Mouse (Mus musculus) urinary bladder, postnatal 14 days (tissue): ENCODE measurements around the gene Dpp6.

Experiments used
- DNase-seq: peaks from one replicate; pipeline ENCODE4 v3.0.0; 2021; ENCODE audit warnings: low spot score

Gene Dpp6

DNA sequence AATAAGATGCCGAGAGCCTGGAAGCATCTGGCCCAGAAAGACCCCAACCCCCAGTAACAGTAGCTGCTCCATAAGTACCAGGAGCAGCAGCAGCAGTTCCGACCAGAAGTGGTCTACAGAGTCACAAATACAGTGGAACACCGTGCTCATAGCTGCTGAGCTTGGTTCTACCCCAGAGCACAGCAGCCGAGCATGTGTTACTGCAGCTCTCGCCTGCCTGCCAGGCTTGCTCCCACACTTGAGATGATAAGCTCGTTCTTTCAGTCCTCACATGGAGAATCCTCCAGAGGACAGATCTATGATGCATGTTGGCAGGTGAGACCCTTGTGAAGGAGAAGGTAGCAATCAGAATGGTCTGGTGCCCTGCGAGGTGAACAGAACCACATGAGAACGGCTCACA lies 474.4 kb downstream of the Dpp6 start:
- no peak for DNase-seq

DNA sequence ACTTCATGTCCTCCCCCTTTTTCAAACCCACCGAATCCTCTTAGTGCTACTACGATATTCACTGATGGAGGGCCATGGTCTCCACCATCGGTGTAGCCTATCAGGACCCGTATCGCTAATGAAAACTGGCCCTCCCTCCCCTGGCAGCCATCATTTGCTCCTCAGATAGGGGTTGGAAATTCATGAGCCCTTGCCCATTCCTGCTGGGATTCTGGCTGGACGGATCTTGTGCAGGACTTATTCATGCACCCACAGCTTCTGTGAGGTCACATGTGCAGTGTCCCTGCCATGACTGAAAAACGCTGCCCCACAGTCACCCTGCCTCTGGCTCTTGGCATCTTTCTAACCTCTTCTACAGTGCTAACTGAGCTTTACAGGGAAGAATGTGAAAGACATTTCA lies 475.2 kb downstream of the Dpp6 start:
- no peak for DNase-seq

DNA sequence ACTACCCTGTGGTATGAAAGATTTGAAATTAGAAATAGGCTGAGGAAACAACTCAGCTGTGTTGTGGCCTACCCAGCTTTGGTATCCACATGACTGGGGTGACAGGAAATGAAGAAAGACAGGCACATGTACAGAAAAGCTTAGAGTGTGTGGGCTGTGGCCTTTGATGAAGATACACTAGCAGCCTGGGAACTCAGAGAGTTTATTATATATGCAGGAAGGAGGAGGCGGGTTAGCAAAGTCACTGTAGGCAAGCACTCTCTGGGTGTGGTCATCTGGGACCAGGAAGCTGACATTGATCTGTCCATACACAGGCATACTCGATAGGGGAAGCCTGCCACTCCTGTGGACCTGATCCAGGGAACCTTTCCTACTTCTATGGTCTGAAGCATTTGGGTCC lies 487.1 kb downstream of the Dpp6 start:
- DNase-seq = no peak

DNA sequence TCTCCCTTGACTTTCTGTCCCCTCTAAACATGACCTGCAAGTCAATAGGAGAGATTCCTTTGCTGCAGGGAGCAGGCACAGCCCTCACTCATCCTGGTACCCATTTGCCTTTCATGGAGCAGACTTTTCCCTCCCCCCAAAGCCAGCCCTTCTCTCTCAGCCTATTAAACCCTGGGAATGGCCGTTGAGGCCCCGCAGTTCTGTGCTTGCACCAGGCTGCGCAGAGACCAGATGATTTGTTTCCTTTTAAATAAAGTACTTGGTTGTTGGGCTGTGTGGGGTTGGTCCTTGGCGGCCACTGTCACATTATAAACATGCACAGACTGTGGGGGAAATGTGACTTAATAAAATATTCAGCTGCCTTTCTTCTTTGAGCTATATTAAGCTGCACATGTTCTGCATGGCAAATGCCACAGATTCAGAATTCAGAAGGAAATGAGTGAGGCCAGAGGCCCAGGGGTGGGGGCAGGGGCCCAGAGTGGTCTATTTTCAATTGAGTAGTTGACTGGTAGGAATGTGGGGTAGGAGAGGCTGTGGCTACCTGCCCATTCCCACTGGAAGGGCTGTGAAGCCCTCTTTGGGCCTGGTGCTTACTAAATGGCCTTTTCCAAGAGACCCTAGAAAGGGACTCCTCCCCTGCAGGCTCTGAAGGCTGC lies 489.6 kb downstream of the Dpp6 start:
- no peak for DNase-seq

DNA sequence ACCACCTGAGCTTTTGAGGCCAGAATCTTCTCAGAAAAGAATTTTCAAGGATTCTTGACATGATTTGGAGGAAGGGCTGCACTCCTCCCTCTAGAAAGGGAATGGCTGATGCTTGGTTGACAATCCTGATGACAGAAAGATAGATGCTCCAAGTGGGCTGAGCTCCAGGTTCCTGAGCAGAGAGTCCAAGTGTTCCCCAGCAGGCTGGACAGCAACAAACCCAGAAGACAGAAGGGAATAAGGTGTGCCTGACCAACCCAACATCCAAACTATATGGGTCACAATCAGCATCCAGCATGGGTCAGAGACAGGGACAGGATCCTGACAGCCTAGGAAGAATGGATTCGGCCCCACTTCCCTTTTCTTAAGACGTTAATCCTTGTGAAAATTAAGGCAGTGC lies 493.2 kb downstream of the Dpp6 start:
- no peak for DNase-seq

DNA sequence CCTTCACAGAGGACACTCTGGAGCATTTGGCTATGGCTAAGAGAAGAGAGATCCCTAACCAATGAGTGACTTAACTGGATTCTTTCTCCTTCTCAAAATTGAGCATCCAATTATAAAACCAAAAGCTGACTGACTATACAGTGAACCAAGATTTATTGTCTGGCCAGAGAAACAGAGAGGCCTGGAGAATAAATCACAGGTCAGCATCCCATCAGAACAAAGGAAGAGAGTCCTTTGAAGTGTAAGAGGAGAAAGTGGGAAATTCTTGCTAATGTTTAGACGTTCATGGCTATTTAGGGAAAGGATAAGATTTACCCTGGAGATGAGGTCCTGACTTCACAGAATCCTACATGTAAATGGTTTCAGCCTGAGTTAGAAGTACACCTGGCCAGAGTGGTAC lies 499.7 kb downstream of the Dpp6 start:
- no peak for DNase-seq

DNA sequence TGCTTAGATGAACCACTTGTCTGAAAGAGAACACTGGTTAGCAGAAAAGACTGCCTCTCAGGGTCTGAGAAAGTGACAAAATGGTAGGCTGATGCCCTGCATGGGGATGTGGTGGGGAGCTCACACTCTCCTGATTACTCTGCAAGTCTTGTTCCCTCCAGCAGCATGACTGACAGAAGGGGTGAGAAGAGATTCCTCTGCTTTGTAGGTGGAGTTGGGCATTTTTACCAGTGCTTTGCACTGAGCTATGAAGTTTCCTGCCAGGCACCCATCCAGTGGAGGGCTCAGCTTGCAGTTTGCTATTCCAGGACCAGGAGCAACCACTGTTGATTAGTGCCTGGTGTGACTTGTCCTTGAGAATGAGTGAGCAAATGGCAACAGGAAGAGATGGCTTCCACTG lies 500.3 kb downstream of the Dpp6 start:
- no peak for DNase-seq

DNA sequence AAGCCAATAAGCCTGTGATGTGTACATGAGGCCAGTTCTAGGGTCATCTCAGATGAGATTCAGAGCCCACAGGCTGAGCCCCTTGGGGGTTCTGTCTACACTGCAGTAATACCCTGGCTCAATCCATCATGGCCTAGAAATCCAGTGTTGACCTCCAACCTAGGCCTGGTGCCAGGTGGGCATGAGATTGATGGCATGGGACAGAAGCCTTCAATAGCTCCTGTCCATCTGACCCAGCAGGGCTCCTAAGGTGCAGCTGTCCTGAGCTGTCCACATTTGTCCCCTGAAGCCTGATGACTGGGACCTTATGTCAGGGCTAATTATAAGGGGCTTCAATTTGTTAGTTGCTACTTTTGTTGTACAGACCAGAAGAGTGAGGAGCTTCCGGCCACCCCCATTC lies 500.8 kb downstream of the Dpp6 start:
- no peak for DNase-seq

DNA sequence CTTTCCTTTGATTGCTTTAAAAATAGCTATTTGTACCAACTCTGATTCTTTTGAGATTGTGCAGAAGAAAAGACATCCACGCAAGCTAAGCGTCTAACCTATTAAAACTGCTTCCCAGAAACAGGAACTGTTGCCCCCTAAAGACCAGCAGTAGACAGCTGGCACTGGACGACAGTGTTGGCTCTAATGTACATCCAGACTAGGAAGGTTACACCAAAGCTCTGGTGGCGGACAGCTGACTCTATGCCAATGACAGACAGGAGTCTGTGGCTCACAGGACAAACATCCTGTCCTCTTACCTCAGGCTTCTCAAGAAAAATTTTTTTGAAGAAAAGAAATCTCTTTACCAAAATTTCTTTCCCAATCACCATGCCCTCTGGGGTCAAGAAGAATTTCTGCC lies 502.7 kb downstream of the Dpp6 start:
- DNase-seq = no peak

DNA sequence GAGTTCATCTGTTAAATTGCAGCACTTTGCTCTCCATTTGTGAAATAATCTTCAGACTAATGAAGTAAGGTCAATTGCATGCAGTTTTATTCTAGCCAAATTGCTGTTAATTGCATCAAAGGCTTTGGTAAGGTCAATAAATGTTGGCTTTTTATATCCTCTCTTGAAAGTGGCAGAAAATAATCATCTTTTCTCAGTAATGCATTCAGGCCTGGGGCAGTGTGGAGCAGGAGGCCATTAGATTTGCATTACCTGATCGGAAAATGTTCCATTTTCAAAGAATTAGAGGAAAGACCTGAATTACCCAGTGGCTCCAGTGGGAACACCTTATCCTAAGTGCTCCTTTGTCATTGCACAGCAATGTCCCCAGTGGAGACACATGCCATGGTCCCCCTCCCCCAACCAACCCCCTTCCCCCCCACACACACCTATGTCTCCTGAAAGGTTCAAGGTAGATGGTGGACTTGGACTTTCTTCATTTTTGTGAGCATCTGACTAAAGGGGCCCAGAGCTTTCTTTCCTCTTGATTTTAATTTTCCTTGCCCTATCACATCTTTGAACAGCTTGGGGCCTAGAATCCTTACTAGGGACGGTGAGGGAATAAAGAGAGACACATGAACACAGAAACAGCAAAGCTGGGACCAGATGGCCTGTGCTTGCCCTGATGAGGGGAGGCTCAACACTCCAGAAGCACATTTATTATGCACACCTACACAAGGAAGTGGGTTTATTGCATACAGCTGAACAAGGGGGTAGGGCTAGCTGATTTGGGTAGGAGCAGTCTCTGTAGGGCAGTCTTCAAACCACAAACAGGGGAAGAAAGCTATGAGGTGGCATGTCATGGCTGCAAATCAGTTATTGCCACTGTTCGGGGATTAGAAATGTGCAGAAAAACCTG lies 506.1 kb downstream of the Dpp6 start:
- no peak for DNase-seq

DNA sequence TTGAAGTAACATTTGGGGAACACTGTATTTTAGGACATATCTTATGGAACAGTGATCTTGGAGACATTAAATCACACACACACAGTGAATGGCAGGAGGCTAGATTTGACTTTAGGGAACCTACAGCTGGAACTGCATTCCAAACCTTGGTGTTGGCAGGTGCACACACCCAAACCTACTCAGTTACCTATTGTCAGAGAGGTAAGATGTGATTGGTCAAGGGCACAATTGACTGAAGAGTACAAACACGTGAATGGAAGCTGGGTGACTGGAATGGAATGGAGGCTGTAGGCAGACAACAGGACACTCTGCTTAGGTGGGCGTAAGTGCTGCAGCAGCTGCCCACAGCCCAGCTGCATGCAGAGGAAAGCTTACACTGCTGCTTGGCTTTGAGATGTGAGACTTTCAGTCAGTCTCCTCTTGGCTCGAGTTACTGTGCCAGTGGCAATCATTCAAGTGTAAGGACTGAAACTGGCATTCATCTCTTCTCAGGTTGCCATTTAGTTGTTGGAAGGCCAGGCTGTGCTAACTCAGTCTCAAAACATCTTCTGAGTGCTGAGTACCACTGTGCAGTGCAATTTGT lies 507.4 kb downstream of the Dpp6 start:
- no peak for DNase-seq

DNA sequence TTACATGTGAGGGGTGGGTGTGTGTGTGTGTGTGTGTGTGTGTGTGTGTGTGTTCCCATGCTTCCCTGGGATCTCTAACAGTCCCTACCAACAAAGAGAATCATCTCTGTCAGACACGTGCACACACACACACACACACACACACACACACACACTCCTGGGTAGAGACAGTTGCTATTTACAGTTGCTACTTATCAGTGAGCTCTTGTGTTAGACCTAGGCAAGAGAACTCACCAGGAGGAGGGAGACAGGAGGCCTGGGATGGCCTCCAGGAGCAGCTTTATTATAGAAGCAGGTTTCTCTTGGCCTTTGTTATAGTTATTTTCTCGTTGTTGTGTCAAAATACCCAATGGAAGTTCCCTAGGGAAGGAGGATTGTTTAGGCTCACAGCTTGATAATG lies 519.7 kb downstream of the Dpp6 start:
- no peak for DNase-seq

DNA sequence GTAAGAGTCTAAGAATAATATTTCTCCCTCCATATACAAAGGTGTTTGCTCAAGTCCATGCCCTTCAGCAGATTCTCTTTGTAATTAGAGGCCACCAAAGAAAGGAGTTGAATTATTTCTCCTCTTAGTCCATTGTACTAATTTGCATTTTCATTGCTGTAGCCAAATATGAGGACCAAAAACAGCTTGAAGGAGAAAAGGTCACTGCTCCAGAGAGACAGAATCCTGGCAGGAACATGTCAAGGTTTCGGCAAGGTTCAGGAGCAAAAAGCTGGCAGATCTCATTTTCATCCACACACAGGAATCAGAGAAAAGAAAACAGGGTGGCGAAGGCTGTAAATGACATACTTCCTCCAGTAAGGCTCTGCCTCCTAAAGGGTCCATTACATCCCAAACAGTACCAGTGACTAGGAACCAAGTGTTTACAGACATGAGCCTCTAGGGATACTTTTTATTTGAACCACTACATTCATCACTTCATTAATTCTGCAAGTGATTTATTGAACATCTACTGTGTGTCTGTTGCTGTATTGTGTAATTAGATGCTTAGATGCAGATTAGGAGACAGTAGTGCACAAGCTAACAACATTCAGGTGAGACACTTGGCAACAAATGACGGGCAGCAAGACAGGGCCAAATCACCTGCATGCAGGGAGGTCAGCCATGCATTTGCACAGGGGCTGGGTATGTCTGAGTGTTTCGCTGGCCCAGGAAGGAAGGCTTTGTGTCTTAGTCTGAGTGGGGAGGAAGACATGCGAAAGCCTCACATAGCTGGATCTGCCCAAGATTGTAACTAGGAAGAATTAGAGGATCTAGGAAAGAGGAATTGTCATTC lies 522.4 kb downstream of the Dpp6 start:
- DNase-seq = no peak

DNA sequence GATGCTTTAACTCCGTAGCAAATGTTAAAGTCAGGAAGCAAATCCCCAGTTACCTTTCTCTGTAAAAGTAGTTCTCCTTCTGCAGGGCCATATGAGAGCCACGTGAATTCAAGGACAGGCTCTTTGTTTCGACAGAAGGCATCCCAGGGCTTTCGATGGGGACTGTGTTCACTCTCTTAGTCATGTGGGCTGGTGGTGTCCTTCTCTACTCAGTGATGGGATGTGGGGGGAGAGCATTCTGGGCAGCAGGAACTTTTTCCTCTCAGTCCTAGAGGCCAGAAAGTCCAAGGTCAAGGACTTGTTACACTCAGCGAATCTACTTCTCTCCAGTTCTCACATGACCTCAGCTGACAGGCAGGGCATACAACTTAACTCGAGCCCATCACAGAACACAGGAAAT lies 525.3 kb downstream of the Dpp6 start:
- DNase-seq = no peak

DNA sequence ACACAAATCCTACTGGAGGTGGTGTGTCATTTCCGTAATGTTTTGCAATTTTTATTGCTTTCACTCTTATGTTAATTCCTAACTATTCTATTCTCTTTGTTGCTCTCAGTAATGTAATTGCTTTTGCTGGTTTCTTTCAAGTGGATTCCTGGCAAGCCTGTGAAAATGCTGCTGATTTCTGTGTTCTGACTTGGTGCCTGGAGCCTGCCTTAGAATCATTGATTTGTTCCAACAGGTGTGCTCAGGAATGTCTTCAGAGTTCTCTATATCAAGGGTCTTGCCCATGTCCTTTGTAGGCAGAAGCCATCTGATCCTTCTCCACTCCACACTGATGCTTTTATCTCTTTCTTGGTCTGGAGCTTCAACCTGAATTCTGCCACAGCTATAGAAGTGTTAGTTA lies 526.6 kb downstream of the Dpp6 start:
- no peak for DNase-seq

DNA sequence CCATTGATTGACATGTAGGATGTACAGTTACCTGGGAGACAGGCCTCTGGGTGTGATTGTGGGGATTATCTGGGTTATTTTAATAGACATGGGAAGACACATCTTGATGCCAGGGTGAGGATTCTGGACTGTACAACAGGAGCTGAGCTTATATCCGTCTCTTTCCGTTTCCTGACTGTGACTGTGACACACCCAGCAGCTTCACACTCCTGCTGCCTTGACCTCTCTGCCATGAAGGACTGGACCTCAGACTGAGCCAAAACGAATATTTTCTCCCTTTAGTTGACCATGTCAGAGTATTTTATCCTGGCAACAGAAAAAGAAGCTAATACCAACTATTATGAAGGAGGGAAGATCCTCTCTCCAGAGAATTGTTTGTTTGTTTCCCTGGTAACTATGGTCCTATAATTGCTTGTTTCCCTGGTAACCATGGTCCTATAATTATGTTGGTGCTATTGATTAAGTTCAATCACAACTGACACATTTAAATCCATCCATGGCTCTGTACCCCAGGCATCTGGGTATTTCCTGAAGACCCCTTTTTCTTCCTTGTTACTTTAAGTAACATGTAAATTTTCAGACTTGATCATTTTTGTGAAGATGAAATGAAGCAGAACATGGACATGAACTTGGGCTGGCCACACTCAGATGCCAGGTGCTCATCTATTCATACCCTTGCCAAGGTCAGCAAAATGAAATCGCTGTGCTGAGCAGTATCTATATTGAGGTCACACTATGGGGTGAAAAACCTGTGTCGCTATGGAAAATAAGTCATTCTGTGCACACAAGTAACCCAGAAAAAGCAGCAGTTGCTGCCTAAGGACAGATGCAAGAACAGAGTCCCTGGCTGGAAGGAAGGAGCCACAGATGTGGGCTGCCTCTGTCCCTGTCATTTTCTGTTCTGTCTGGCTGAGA lies 531.4 kb downstream of the Dpp6 start:
- no peak for DNase-seq

DNA sequence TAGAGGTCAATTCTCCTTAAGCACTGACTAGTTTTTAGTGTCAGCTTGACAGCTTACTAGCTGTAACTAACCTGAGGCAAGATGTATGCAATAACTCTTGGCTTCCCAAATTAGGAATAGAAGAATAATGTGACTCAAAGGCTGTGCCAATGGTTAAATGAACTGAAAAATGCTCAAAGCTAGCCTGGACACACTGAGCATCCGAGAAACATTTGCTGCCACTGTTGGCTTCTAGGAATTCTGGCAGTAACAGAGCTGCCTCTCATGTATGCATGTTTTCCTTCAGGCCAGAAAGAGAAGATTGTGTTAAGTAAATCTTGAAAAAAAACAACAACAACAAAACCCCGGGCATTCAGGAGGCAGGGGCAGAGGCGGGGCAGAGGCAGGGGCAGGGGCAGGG lies 540.6 kb downstream of the Dpp6 start:
- no peak for DNase-seq

DNA sequence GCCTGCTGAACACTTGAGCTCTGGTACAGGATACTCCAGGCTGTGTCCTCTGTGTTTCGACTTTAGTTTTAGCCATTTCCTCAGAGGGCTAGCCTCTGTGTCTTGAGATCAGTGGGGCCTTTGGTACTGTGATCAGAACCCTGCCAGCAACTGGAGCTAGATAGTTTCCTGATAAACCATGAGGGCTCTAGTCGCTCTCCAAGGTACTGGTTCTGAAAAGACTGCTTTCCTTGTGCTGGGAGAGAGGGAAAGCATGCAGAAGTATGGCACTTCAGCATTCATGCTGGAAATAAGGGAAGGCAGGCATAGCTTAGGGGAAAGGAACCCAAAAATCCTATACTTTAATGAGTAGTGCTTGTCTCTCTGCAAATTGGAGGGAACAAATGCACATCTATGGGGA lies 548.9 kb downstream of the Dpp6 start:
- no peak for DNase-seq

DNA sequence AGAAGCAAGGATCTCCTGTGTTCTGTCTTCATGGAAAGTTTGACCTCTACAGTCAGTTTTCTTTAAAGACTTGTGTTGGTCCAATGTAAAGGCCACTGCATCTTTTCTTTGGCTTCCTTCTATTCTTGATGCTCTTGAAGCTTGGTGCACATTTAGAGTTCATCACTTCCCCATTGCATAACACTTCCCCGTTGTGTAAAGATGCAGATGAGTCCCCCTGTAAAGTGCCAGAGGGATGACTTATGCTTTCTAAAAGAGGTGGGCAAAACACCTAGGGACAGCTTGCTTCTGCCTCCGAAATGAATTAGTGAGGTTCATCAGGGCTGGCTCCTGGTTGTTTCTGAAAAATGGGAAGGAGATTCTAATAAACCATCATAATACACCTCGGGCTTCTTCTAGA lies 553.8 kb downstream of the Dpp6 start:
- no peak for DNase-seq

DNA sequence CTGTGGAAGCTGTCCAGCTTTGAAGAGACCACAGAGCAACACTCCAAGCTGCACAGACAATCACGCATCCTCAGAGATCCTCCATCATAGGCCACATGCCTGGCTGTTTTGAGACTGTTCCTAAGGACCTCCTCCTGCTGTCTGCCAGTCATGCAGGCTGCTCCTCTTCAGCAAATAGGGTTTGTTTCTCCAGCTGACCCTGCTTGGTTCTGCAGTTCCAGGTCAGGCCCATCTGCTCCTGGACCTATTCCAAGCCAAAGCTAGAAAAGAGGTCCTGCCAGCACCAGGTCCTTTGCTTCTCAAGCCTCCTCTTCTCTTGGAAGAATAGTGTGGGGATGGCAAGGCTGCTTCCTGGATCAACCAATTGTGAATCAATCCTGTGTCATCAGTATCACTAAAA lies 556.9 kb downstream of the Dpp6 start:
- no peak for DNase-seq

DNA sequence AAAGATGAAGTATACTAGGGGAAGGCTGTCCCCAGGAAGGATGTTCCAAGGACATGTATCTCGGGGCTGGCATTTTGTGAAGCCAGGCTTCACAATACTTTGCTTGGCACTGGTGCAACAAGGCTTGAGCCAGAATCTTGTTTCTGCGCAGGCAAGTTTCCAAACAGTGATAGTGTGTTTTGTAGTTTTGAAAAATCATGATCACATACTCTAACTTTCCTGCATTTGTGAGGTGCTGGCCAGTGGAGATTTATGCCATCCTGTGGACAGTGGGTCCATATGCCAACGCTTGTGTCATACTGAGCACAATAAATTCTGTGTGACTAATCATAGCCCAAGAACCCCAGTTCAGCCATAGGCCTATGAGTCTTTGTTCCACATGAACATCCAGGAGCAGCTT lies 558.8 kb downstream of the Dpp6 start:
- DNase-seq = no peak
